Mouse (Mus musculus) kidney, adult 2 months (tissue): ENCODE results near the gene Ltb4r2. TPM values are rescaled to one million over a fixed set of nuclear protein-coding genes. Genes with fewer than 3 reads are reported as not detected.

Experiments used
- DNase-seq: peaks from one replicate; pipeline ENCODE4 v3.0.0; 2021
- H3K27ac ChIP-seq: fragments of 200-500 bp; 2 replicates; pipeline ENCODE4 v1.5.1; 2012; ENCODE audit warnings: low read depth, low read length, control low read depth, inconsistent platforms; ENCODE audit not compliant: insufficient read depth
- H3K27me3 ChIP-seq: fragments of 200-500 bp; replicated peaks from 2 replicates; pipeline ENCODE4 v1.6.1; 2012; ENCODE audit warnings: mild to moderate bottlenecking, moderate library complexity, low read length, inconsistent platforms; ENCODE audit not compliant: control insufficient read depth, insufficient read depth
- H3K36me3 ChIP-seq: fragments of 200-500 bp; 2 replicates; pipeline ENCODE4 v1.6.1; 2012; ENCODE audit warnings: mild to moderate bottlenecking, moderate library complexity, low read length, inconsistent platforms; ENCODE audit not compliant: control insufficient read depth, insufficient read depth
- H3K4me1 ChIP-seq: fragments of 200-500 bp; 2 replicates; pipeline ENCODE4 v1.6.1; 2011; ENCODE audit warnings: low read length; ENCODE audit not compliant: control insufficient read depth, insufficient read depth
- H3K4me3 ChIP-seq: fragments of 200-500 bp; 2 replicates; pipeline ENCODE4 v1.5.1; 2011; ENCODE audit warnings: mild to moderate bottlenecking, low read depth, low read length, control low read depth; ENCODE audit not compliant: insufficient read depth
- CTCF ChIP-seq: fragments of 200-500 bp; conservative IDR thresholded peaks from 2 replicates; pipeline ENCODE4 v1.5.1; 2011; ENCODE audit warnings: low read depth, mild to moderate bottlenecking, control low read depth, low read length, moderate library complexity, mixed read lengths; ENCODE audit not compliant: insufficient read depth, insufficient read length
- POLR2A ChIP-seq: fragments of 200-500 bp; IDR thresholded peaks from one replicate; pipeline ENCODE4 v1.6.1; 2011; ENCODE audit warnings: low read depth, low read length, control low read depth
- WGBS: fragments of 180-500 bp; shearing (Covaris S2); methylation state at CpG from one replicate; pipeline ENCODE4 v1.1.7; 2018; 5-methylcytosine and 5-hydroxymethylcytosine counted together
- polyA plus RNA-seq: library from polyadenylated mRNA; depleted of rRNA; stranded (reverse); fragments of >200 nt; gene quantifications from 2 replicates; pipeline ENCODE4 v1.2.3, GENCODE M21; 2012

Ltb4r2 gene
- polyA plus RNA-seq, 1 experiment = 0.56 TPM

DNA sequence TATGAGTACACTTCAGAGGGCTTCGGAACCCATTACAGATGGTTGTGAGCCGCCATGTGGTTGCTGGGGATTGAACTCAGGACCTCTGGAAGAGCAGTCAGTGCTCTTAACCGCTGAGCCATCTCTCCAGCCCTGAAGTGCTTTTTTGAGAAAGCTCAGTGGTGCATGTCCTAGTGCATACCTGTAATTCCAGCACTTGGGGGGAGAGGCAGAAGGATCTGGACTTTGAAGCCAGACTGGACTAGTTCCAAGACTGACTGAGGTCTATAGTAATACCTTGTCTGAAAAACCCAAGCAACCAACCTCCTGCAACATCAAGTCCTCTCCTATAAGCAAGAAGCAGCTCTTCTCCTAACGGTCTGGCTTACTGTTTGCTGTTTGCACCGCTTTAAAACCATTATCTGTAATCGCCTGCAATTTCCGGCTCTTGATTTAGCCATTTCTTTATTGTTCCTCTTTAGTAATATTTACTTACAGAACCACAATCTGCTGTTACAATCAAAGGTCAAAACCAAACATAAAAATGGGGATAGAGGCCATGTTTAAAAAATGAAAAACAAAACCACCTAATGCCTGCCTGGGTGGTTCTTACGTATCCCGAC, 24.0 kb upstream of the Ltb4r2 start:
- WGBS = 48% methylated on average over 9 of the region's 9 CpGs
- H3K27me3 ChIP-seq = no peaks in the 10 kb centered on the region
- no peak for TF ChIP-seq POLR2A
- no peak for TF ChIP-seq CTCF
- DNase-seq = peak; percentile 85
- peaks cover 14% of the 10 kb centered on the region; the same call in 1 of the 2 replicates for H3K4me1 ChIP-seq
- H3K36me3 ChIP-seq = peaks cover 1% of the 10 kb centered on the region
- H3K27ac ChIP-seq = peak overlapping the region; percentile 81
- no peak overlapping the region for H3K4me3 ChIP-seq

DNA sequence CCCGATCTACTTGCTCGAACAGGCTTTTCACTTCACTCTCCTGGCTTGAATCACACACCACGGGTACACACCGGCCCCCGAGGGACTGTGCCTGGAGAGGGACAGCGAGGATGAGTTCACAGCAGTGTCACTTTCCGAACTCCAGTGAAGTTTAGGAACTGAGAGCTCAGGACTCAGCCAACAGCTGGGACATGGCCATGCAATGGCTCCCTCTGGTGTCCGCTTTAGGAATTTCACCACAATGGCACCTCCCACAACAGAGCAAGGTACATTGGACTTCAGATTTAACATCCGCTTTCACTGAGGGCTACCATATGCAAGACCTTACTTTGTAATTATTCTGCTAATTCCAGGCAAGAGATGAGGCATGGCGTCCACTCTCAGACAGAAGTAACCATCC, 17.5 kb upstream of the Ltb4r2 start:
- no peak overlapping the region for H3K4me3 ChIP-seq
- 11% methylated on average over 10 of the region's 10 CpGs for whole genome bisulfite sequencing
- no peaks in the 10 kb centered on the region; the same call in none of the 2 replicates for H3K36me3 ChIP-seq

DNA sequence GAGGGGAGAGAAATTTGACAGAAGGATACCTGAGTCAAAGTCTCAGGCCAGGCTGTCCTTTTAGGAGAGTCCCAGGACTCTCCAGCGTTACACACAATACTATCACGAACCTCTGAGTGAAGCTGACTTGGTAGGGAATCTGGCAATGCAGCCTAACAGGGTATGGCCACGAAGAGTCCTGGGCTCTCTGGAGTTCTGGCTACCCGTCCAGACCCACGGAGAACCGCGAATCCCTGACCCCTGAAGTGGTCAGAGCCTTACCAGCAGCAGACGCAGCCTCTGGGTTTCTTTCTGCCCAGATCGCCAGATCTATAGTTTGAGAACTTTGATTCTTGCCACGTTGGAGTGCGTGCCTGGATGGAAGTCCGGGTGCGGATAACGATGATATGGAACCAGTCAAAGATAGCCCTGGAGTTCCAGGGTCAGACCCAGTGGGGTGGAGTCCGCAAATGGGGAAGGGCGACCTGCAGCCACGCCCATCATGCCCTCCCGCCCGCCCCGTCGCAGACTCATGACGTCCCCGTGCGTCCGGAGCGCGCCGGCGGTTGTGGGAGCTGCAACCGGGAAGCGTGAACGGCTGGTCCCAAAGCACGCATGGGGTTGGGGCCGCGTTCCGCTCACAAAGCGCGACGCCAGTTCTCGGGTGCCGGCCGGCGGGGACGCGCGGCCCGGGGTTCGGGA, 15.9 kb upstream of the Ltb4r2 start, which contains the start of the genes Dhrs1 and Nop9:
TSS of gene Dhrs1 (minus strand) at position 511 of the 681 bp plus-strand sequence.
TSS of gene Nop9 (plus strand) at position 514 of the 681 bp plus-strand sequence.
- DNase-seq = peak; percentile 94

More for the DNA sequence above, 17.5 kb upstream of the Ltb4r2 start:
- Histone ChIP-seq H3K27me3 (no peaks in the 10 kb centered on the region), H3K27ac (no peak overlapping the region), H3K4me1 (peaks cover 10% of the 10 kb centered on the region)
- TF ChIP-seq POLR2A (no peak), CTCF (peak; percentile 99; the same call in 1 of the 2 replicates)
- DNase-seq = peak; percentile 92

DNA sequence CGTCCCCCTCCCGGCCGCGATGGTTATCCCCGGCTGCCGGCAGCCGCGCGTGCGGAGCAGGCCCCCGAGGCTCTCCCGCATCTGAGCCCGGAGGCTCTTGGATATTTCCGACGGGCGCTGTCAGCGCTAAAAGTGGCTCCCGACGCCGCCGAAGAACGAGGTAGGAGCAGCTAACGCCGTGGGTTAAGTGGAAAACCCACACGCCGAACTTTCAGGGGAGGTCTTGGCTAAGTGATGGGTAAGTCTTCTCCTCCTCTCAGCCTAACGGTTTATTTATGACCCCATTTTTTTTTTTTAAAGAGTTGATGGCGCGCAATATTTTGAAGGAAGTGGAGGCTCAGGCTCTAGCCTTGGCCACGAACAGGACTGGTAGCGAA, 15.4 kb upstream of the Ltb4r2 start:
- DNase-seq = no peak
- Histone ChIP-seq H3K36me3 (no peaks in the 10 kb centered on the region; the same call in 1 of the 2 replicates), H3K27me3 (no peaks in the 10 kb centered on the region), H3K4me1 (peaks cover 10% of the 10 kb centered on the region), H3K27ac (no peak overlapping the region), H3K4me3 (peak overlapping the region; percentile 65)
- TF ChIP-seq CTCF (no peak), POLR2A (no peak)
- WGBS = under 1% methylated on average over 31 of the region's 31 CpGs

More for the DNA sequence above, 15.9 kb upstream of the Ltb4r2 start, which contains the start of the genes Dhrs1 and Nop9:
- under 1% methylated on average over 48 of the region's 48 CpGs for WGBS
- no peak for TF ChIP-seq CTCF
- H3K4me3 ChIP-seq = peak within 1 kb of the TSS; percentile 65
- peak within 1 kb of the TSS; percentile 27 for H3K27ac ChIP-seq
- H3K36me3 ChIP-seq = no peaks in the 10 kb centered on the region; the same call in 1 of the 2 replicates
- H3K27me3 ChIP-seq = no peaks in the 10 kb centered on the region
- H3K4me1 ChIP-seq = peaks cover 10% of the 10 kb centered on the region

DNA sequence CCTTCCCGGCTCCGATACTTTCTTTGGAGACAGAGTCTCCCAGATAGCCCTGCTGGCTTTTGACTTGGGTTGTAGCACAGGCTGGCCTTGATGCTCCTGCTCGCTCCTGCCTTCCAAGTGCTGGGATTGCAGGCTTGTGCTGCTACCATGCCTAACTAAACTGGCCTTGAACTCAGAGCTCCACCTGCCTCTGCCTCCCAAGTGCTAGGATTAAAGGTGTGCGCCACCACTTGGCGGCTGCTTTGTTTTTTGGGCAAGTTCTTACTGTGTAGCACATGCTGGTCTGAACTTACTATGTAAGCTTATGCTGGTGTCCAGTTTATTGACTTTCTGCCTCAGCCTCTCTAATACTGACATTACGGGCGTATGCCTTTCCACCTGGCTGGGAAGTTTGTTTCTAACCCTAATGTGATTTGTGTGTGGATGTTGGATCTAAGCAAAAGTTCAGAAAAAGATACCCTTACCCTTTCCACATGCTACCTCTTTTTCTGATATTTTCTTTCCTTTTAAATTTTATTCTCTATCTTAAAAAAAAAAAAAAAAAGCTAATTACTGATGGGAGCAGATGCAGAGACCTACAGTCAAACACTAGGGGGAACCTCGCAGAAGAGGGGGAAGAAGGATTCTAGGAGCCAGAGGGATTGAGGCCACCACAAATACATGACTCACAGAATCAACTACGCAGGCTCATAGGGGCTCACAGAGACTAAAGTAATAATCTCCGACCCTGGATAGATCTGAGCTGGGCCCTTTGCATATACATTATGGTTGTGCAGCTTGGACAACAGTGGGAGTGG, 14.0 kb upstream of the Ltb4r2 start:
- Histone ChIP-seq H3K36me3 (peaks cover 2% of the 10 kb centered on the region; the same call in 1 of the 2 replicates), H3K4me1 (peaks cover 10% of the 10 kb centered on the region), H3K4me3 (no peak overlapping the region), H3K27me3 (no peaks in the 10 kb centered on the region), H3K27ac (no peak overlapping the region)
- 88% methylated on average over 10 of the region's 10 CpGs for WGBS
- TF ChIP-seq POLR2A (no peak), CTCF (no peak)
- DNase-seq = no peak

DNA sequence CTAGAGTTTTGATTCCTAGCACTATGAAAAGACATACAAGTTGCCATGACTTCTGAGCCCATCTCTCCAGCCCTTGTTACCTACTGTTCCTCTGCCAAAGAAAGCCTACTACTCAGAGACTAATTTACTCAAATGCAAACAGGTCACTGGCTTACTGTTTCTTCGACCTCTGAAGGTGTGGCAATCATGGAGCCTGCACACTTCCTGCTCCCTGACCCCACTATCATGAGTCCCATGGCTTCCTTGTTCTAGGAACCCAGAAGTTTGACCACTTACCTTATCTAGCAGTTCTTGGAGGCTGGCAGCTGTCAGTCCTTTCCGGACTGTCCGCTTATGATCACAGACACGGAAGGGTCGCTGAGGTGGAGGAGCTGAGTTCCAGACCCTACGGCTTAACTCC, 3.7 kb upstream of the Ltb4r2 start:
- Histone ChIP-seq H3K27me3 (no peaks in the 10 kb centered on the region), H3K4me1 (peaks cover 14% of the 10 kb centered on the region; the same call in 1 of the 2 replicates), H3K4me3 (peak overlapping the region; percentile 52), H3K27ac (peak overlapping the region; percentile 72), H3K36me3 (no peaks in the 10 kb centered on the region)
- no peak for TF ChIP-seq POLR2A
- no peak for TF ChIP-seq CTCF
- 42% methylated on average over 6 of the region's 6 CpGs for WGBS
- no peak for DNase-seq
